Mouse (Mus musculus): ENCODE data around the gene Rps6ka1.

- TF ChIP-seq CTCF (IDR thresholded peaks at IDR 0.05; ENCODE audit: insufficient read depth, low read depth, low read length) (no peak), POLR2A (IDR thresholded peaks at IDR 0.05; ENCODE audit: insufficient read depth, low read depth, low read length) (no peak)
Observed at GRCm38 (mm10) chr4:133898151-133898550, 10.6 kb upstream of the Rps6ka1 start.
